Mouse (Mus musculus) cerebellum, adult 11 months (tissue): ENCODE data around the gene BC052040.

ENCODE experiments used
- DNase-seq: peaks from one replicate; pipeline ENCODE4 v3.0.0; 2022

The BC052040 gene

DNA sequence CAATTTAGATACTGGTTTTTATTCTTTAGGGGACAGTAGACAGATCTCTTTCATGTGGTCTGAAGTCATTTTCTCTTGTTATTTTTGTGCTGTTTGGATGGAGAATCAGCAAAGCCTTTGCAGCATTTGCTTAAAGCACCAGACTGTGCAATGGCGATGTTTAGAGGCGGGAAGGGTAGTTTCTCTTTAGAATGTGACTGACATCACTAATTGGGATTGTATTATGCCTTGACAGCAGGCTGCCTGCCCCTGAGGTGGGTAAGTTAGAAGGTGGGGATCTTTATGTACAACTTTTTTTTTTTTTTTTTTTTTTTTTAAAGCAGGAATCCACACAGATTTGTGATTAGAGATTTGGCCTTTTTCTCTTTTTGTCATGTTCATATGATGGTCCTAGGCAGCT is 20.6 kb downstream of the BC052040 start:
- DNase-seq: no peak

DNA sequence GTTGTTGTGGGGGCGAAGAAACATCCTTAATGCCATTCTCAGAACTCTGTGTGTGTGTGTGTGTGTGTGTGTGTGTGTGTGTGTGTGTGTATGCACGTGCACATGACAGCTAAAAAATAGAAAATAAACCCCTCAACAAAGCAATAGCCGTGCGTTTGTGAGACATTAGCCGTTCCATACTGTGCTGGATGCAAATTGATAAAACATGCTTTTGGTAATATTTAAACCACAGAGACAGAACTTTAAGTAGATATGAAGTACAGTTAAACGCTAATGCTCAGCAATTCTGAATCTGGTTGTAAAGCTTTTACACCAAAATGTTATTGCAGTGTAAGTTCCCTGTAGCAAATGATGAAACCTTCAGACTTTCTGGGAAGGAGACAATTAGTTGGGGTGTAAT is 22.6 kb downstream of the BC052040 start:
- DNase-seq: no peak

DNA sequence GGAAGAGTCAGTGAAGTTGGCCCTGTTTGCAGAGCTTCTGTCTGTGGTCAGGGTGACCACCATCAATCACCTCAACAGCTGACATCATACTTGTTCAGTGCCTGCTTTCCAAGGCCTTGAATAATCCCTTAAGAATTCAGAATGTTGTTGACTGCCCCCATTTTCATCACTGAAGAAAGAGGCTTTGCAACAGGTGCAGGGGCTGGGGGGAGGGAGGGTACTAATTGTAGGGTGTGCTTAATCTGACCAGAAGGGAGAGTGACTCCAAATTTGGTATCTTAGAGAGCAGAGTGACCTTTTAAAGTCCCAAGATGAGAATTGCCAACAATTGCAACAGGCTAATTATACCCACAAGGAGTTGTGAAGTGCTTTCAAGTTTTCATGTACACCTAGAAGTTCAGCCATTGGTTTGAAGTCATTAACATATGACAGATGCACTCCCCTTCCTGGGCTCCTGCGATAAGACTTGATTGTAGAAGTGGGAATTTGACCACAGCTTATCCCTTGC is 24.4 kb downstream of the BC052040 start:
- no peak for DNase-seq

DNA sequence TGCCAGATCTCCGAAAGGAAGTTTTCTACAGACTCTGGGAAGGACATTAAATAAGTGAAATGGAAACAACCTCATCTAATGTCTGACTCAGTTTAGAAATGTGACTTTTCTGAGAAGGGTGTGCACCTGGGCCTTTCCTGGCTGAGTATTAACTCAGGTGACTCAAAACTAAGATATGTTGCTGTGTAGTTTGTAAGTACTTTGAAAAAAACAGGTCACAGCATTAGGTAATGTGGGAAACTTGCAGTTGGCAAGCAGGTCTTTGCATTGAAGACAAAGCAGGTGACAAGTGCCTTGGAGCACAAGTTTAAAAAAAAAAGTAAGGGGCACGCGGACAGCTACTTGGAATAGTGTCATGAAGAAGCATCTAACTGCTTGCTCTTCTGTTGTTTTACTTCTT is 27.5 kb downstream of the BC052040 start:
- no peak for DNase-seq

DNA sequence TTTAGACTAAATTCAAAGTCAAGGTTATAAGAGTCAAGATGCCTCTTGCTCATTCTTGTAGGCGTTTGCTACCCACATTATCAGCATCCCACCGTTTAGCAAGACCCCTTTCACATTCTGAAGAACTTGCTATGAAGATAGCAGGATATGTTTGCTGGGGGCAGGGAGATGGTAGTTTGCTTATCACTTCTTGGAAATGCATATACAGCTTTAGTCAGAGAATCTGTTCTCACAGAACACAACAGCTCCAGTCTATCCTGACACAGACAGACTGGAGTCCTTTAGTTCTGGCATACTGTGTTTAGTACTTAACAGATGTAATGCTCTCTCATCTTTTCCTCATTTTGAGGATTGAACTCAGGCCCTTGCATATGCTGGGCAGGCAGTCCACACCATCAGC is 28.6 kb downstream of the BC052040 start:
- DNase-seq: no peak

DNA sequence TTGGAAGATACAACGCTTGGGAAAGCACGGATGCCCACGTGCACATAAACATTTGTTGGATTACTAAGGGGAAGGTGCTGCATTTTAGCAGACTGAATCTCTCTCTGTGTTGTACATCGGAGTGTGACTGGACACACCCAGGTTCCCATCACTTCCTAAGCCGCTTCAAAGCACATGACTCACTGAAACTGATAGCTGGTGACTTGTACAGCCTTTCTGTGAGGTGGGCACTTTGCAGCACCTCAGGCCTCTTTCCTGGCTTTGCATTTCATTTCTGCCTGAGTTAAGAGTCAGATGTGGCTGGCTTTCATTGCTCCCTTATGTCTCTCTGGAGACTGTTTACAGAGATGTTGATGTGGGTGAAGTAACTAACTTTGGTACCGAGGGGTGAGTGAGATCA is 29.0 kb downstream of the BC052040 start:
- DNase-seq: no peak

DNA sequence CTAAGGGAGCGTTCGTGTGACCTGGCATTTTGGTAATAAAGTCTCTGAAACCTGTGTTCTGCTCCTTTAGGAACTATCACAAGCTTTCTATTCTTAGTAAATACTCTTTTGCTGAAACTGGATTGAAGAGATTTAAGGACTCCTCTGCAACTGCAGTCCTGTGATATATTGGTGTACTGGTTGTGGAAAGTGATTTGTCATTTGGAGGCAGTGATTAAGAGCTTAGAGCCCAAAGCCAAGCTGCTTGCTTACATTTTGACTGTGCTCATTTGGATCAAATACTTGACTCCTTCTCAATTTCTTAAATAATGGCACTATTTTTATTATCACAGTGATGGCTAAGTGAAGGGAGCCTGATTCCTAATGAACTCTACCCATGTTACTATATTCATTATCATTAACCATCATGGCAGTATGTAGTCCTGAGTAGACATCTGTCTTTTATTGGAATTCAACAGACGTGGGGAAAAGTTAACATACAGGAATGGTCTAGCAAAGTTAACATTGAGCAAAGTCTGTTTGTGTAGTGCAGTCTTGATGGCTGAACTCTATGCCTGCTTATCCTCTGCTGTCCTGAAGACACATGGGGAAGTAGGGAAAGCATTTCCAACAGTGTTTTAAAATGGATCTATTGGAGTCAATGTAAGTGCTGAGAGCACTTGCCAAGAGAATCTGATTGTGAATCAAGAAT is 32.5 kb downstream of the BC052040 start:
- DNase-seq: no peak

DNA sequence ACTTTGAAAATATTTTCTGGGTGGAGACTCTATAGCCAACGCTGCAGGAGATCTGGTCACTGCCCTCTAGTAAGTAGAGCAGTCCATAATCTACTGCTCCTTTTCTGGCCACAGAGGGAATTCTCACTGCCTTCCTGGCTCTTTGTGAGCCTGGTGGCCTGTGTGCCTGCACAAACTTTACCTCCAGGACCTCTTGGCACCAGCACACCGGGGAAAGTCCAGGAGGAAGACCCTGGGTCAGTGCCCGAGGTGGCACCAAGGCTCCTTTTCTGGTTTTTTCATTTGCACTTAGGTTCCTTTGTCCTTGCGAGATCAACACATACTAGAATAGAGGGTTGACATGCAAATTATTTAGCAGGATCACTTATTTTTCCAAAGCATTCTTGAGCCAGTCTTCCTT is 47.0 kb downstream of the BC052040 start:
- no peak for DNase-seq

DNA sequence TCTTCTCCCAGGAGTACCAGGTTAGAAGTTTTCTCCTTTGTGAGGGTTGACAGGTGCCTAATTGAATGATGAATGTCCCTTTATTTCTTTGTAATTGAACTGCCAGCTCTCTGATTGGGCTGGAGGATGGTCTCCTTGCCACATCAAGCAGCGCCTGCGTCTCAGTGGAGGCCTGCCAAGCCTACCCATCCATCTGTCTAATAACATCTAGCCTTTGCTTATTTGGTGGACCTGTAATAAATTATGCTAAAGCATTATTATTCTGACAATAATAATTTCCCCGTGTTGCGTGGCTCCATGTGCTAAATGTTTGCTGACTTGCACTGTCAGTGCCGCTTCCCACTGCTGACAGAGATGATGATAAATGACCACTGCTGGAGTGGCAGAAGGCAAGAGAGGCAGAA is 49.5 kb downstream of the BC052040 start:
- no peak for DNase-seq

DNA sequence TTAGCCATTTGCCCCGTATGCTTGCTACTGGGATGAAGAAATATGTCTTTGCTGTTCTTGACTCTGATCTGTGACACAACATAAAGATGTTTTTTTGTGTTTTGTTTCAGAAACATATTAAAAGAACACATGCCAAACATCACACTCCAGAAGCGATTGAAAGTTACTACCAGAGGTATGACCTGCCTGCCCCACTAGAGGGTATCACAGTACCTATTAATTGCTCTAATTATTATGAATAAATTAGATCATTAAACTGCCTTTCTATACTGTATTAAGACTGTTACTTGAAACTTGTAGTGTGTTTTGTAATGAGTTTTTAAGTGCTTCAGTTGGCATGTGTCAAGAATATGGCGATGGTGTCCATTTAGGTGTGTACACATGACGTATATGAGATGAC is 50.3 kb downstream of the BC052040 start:
- no peak for DNase-seq

DNA sequence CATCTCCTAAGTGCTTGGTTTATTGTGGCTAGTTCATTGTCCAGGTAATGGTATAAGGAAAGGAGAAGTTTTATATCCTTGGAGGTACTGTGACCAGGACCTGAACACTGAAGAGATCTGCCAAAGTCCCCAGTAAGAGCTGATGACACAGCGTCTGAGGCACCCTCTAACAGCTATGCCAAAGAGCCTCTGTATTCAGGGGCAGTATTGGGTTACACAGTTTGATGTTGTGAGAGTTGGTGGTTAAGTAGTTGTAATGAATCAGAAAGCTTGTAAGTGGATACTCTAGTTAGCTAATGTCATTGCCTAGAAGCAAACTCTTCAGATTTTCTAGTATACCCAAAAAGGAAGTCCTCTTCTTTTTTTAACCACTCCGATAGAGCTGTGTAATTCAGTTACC is 68.7 kb downstream of the BC052040 start:
- DNase-seq: no peak

DNA sequence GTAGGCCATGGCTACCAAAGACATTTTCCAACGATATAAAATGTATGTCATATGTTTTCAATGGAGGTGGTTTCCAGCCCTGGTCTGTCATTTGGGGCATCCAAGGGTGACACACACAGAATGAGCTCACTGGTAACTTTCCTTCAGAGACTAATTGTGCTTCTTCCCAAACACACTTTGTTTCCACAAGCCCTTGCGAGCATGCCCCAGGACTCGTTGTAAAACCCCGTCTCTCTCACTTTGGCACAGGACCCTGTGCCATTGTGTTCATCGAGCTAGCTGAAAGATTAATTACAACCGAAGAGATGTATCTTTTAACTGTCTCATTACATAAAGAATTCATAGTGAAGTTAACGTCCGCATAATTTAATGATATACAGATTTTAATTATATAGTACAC is 78.2 kb downstream of the BC052040 start:
- no peak for DNase-seq

DNA sequence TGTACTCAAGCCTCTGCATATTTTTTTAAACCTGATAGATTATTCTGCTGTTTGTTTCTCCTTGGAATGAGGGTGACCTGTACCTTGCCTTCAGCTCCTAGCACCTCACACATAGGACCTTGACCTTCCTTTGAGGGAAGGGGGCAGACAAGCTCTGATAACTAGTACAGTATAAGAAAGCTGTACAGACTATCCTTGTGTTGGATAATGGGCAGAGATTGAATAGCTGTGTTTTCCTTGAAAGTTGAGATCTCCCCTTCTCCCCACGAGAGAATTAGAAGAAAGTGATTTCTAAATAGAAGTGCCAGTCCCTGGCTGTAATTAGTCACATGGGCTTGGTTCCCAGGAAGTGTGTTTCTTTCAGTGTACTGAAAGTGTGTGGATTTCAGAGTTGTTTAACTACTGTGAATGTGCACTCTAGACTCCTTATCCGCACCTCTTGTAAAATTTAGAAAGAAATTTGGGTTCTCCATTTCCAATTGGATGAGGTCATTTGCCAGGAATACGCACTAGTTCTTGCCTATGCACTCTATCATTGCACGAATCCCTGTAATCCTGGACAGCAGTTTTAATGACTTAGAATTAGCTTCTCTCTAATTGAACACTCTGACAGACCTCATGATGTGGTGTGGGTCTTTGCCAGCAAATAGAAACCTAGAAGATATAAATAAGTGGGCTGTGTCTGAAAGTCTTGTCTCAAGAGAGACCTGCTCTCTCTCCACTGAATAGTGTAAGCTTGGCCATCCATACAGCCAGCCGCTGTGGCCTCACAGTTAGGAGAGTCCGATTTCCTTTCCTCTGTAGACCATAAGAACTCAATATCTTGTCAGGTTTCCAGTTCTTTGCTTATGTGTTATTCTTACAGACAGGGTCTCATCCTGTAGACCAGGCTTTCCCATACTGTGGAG is 79.0 kb downstream of the BC052040 start:
- DNase-seq: no peak

DNA sequence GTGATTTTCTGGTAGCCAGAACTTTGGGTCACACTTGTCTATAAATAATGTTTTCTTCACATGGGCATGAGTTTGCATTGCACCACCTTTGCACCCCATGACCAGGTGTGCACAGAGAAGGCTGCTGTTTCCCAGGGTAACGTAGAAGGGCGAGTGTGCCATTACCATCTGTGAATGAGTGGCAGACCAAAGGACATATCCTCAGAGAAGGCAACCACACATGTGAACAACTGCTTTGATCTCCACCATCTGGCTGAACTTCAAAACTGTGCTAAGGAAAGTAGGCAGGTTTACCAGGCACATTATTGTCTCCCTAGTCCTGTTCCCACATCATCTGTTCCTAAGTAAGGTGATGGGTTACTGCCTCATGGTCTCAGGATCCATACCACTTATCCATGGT is 86.0 kb downstream of the BC052040 start:
- DNase-seq: no peak

DNA sequence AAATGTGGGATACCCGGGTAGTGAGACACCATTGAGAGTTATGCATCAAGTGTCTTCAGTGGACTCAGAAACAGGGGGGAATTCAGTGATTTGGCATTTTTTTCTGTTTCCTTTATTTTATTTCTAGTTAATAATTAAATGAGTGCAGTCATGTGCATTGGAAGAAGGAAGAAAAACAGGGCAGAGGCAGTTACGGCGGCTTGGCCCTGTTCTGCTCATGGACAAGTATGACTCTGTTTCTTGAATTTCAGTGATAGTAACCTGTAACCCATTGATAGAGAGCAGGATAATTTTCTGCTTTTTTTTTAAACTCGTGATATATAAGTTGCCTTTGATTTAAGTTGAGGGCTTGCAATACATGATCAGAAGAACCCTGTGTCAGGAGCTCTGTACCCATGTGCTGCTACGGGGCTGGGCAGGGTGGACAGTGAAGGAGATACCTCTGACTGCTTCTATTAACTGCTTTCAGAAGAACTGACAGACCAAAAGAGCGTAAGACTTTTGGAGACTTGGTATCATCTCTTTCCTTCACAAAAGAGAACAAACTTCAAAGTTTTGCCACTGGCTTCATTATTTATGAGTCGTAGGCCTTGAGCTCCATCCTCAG is 91.6 kb downstream of the BC052040 start:
- no peak for DNase-seq

DNA sequence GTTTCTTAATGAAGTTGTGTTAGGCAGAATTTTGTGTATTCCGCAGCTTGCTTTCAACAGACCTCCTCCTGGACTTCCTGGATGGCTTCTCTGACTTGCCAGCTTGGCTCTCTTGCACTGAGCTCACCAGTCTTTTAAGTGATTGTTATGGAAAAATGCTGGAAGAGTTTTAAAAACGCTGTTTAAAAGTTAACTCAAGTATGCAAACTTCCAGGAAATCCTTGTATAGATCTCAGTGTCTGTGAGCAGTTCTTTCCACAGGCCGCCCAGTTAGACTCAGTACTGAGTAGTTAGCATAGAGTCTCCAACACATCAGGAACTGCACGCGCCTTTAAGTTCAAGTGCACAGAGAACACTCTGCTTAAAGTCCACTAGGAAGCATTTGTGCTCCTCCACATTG is 97.3 kb downstream of the BC052040 start:
- no peak for DNase-seq

DNA sequence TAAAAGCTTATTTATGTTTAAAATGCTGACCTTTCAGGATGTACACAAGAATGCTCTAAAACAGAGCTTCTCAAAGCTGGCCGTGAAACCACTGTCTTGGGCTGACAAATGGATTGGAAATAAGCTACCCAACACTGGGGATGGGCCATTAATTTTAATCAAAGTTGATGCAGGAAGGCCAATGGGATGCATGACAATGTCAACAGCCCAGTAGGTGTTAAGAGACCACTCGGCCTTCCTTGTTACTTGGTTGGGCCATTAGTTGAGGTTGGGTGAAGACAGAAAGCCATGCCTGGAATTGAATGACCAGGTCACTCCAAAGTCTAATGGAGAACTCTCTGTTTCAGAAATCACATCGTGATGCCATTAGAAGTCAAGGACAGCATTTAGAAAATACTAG is 103.7 kb downstream of the BC052040 start:
- no peak for DNase-seq

DNA sequence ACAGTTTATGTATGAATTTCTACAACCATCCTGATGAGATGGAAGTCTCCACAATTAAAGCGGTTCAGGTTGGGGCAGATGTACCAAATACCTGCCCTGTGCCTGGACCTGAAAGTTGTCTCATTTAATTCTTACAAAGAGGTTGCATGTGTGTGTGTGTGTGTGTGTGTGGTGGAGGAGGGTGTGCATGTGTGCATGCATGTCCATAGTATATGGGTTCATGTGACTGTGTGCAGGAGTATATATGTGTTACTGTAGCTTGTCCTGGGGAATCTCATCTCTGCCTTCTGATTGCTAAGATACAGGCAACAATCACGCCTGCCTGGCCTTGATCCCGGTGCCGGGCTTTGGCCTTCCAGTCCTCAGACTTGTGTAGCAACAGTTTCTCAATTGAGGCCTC is 106.1 kb downstream of the BC052040 start:
- no peak for DNase-seq

DNA sequence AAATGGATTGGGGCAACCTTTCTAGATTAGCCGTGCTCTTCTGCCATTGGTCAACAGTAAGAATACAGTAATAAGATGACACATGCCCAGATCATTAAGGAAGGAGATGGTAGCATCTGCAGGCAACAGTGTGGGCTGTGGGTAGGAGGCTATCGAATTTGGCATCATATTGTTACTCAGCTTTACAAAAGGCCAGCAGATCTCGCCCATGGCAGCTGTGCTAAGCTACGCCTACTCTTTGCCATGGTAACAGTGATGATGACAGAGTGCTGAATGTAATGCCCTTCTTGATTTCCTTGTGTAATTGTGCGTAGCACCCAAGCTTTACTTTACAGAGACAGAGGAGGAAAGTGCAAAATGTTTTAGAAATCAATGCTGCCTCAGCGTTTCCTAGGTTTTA is 106.8 kb downstream of the BC052040 start:
- no peak for DNase-seq

DNA sequence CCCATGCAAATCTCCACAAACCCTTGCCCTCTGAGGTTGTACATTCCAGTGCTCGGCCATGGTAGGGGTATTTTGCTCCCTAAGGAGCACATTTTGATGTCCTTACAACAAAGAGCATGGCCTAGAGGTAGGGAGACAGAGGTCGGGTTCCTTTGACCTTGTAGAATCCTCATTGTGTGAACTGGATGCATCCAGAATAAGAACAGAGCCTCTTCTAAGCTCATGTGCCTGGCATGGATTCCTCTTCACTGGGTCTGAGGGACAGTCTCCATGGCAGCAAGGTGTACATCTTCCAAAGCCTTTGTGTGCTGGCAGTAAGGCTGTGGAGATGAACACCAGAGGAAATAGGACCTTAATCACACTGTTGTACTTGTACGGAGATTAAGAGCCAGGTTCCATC is 112.3 kb downstream of the BC052040 start:
- DNase-seq: no peak

DNA sequence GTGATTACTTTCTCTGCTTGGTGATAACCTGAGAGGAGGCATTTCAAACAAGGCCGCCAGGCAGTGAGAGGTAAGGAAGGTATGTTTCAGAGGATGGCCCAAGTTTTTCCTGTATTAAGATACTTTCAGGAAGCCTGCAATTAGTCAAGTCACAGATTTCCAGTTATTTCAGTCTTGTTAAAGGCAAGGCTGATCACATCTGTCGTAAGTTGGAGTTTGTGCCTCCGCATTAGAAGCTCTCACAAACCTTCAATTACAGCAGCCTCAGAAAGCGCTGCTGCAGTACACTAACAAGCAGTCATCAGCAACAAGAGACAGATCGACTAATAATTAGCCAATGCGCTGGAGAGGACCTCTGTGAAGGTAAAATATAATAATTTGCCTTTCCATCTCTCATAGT is 112.9 kb downstream of the BC052040 start:
- no peak for DNase-seq

DNA sequence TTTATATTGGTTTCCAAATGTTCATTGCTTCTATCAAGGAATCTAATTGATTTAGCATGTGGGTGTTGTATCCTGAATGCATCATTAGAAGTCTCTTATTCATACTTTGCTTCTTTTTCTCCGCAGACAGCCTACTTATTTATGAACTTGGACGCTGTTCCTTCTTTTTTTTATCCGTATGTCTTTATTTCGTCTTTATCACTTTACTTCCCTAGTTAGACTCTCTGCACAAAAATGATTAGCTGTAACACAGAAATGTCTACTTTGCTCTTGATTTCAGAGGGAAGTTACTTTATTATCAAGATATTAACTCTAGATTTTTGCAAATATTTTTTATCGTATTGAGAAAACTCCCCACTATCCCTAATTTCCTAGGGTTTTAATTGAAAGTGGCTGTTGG is 117.5 kb downstream of the BC052040 start:
- DNase-seq: no peak

DNA sequence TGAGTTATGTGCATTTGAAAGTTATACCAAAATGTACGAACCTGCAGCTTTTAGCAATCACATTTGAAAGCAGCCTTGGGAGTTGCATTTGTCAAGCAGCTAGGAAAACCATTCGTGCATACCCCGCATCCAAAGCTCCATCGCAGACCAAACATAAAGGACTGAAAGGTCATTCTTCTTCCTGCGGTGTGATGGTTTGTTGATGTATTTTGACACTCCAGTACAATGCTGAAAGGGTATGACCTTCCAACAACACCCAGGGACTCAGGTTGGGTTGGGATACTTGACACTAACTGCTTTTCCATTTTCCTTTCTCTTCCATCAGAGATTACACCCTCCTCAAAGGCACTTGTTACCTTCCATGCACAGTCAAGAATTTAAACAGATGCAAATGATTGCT is 121.1 kb downstream of the BC052040 start:
- no peak for DNase-seq

DNA sequence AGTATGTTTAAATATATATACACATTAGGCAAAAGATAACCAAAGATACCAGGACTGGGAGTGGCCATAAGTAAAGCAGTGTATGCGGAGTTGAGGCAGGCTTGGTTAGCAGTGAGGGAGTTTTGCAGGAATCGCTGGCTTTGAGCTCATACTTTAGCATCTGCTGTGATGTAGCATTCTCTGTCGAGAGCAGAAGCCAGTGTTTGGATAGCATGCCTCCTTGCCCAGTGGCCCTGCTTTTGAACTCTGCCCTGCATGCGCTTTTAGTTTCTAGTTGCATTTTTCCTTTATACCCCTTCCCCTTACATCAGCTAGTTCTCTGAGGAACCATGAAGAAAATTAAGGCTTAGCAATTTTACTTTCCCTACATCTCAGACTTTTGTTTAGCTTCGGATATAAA is 136.0 kb downstream of the BC052040 start:
- no peak for DNase-seq
